Mouse (Mus musculus): ENCODE data around the gene Snx29. TPM values are rescaled to one million over a fixed set of nuclear protein-coding genes. Genes with fewer than 3 reads are reported as not detected.

Snx29 gene
- polyA plus RNA-seq, 1 experiment from 2014 or later = 10.0 TPM

- no peak for TF ChIP-seq EP300 (IDR thresholded peaks at IDR 0.05)
- no peak for TF ChIP-seq CTCF (IDR thresholded peaks at IDR 0.05)
- no peaks in the 10 kb centered on the region for H3K36me3 ChIP-seq (ENCODE audit: insufficient read depth, low read length)
- no peak overlapping the region for H3K27ac ChIP-seq (ENCODE audit: low read length)
- no peak overlapping the region for H3K4me3 ChIP-seq (ENCODE audit: low read depth, low read length)
- no peaks in the 10 kb centered on the region for H3K4me1 ChIP-seq (ENCODE audit: insufficient read depth, low read depth, low read length)
- H3K9ac ChIP-seq (replicated peaks; ENCODE audit: low read depth) = no peak overlapping the region
- ATAC-seq (no peak), DNase-seq (ENCODE audit: low spot score) (no peak)
- H3K4me2 ChIP-seq (replicated peaks; ENCODE audit: low read depth, low read length) = no peak overlapping the region
- no peaks in the 10 kb centered on the region for H3K27me3 ChIP-seq (replicated peaks; ENCODE audit: insufficient read depth, low read length)
- no peaks in the 10 kb centered on the region for H3K9me3 ChIP-seq (ENCODE audit: low read length)
Observed at GRCm38 (mm10) chr16:11386221-11386620, 63.5 kb downstream of the Snx29 start.

DNA sequence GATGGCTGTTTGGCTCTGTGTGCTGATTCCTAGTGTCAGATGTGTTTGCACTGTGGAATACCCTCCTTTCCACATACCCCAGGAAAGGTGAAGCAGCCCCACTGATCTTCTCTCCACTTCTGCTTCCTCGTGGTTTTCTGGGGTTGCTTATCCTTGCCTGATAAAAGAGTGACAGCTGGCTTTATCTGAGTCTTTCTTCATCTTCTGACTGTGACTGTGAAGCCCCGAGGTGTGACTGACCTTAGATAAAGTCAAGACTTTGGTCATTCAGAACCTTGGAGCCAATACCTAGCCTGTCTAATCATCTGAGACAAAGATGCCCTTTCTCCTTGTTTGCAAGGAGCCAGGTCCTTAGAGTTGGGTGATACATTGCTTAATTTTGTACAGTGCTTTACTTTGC, 65.4 kb downstream of the Snx29 start:
- no peak for ATAC-seq

GRCm38 (mm10) chr16:11389324-11389723, 66.6 kb downstream of the Snx29 start:
- WGBS = 20% methylated on average over 2 of the region's 2 CpGs
- no peak for DNase-seq (ENCODE audit: low spot score)
- H3K4me3 ChIP-seq (ENCODE audit: low read depth, low read length) = no peak overlapping the region
- H3K9ac ChIP-seq (replicated peaks; ENCODE audit: low read depth) = no peak overlapping the region
- no peak for ATAC-seq
- no peaks in the 10 kb centered on the region for H3K4me1 ChIP-seq (ENCODE audit: insufficient read depth, low read depth, low read length)
- TF ChIP-seq EP300 (IDR thresholded peaks at IDR 0.05) (no peak), CTCF (IDR thresholded peaks at IDR 0.05) (no peak)
- H3K4me2 ChIP-seq (replicated peaks; ENCODE audit: low read depth, low read length) = no peak overlapping the region
- no peaks in the 10 kb centered on the region for H3K36me3 ChIP-seq (ENCODE audit: insufficient read depth, low read length)
- H3K27me3 ChIP-seq (replicated peaks; ENCODE audit: insufficient read depth, low read length) = no peaks in the 10 kb centered on the region
- H3K27ac ChIP-seq (ENCODE audit: low read length) = no peak overlapping the region
- H3K9me3 ChIP-seq (ENCODE audit: low read length) = no peaks in the 10 kb centered on the region

More for the DNA sequence above, 65.4 kb downstream of the Snx29 start:
- no peak overlapping the region for H3K9ac ChIP-seq (replicated peaks; ENCODE audit: low read depth)
- no peak overlapping the region for H3K27ac ChIP-seq (ENCODE audit: low read length)
- H3K4me1 ChIP-seq (ENCODE audit: insufficient read depth, low read depth, low read length) = no peaks in the 10 kb centered on the region
- H3K27me3 ChIP-seq (replicated peaks; ENCODE audit: insufficient read depth, low read length) = no peaks in the 10 kb centered on the region
- TF ChIP-seq EP300 (IDR thresholded peaks at IDR 0.05) (no peak), CTCF (IDR thresholded peaks at IDR 0.05) (no peak)
- WGBS = 18% methylated on average over 2 of the region's 2 CpGs
- H3K36me3 ChIP-seq (ENCODE audit: insufficient read depth, low read length) = no peaks in the 10 kb centered on the region
- no peak overlapping the region for H3K4me3 ChIP-seq (ENCODE audit: low read depth, low read length)
- no peaks in the 10 kb centered on the region for H3K9me3 ChIP-seq (ENCODE audit: low read length)
- DNase-seq (ENCODE audit: low spot score) = no peak
- no peak overlapping the region for H3K4me2 ChIP-seq (replicated peaks; ENCODE audit: low read depth, low read length)

GRCm38 (mm10) chr16:11396570-11396969, 73.9 kb downstream of the Snx29 start:
- ATAC-seq = no peak
- WGBS = 61% methylated on average over 2 of the region's 2 CpGs

GRCm38 (mm10) chr16:11399386-11399785, 76.7 kb downstream of the Snx29 start:
- no peaks in the 10 kb centered on the region for H3K9me3 ChIP-seq (ENCODE audit: low read length)
- 84% methylated on average over 4 of the region's 4 CpGs for WGBS
- peaks cover 13% of the 10 kb centered on the region; the same call in 1 of the 2 replicates for H3K36me3 ChIP-seq (ENCODE audit: insufficient read depth, low read length)
- H3K4me2 ChIP-seq (replicated peaks; ENCODE audit: low read depth, low read length) = no peak overlapping the region
- no peaks in the 10 kb centered on the region for H3K4me1 ChIP-seq (ENCODE audit: insufficient read depth, low read depth, low read length)
- H3K27me3 ChIP-seq (replicated peaks; ENCODE audit: insufficient read depth, low read length) = no peaks in the 10 kb centered on the region
- no peak overlapping the region for H3K4me3 ChIP-seq (ENCODE audit: low read depth, low read length)
- ATAC-seq (no peak), DNase-seq (ENCODE audit: low spot score) (no peak)
- no peak overlapping the region for H3K27ac ChIP-seq (ENCODE audit: low read length)
- TF ChIP-seq EP300 (IDR thresholded peaks at IDR 0.05) (no peak), CTCF (IDR thresholded peaks at IDR 0.05) (no peak)
- H3K9ac ChIP-seq (replicated peaks; ENCODE audit: low read depth) = no peak overlapping the region

More at GRCm38 (mm10) chr16:11396570-11396969, 73.9 kb downstream of the Snx29 start:
- Histone ChIP-seq H3K36me3 (ENCODE audit: insufficient read depth, low read length) (0 out of 2 replicates have a peak, but pooled peaks cover 5% of the 10 kb centered on the region), H3K4me1 (ENCODE audit: insufficient read depth, low read depth, low read length) (no peaks in the 10 kb centered on the region), H3K27me3 (replicated peaks; ENCODE audit: insufficient read depth, low read length) (no peaks in the 10 kb centered on the region), H3K9me3 (ENCODE audit: low read length) (no peaks in the 10 kb centered on the region), H3K4me3 (ENCODE audit: low read depth, low read length) (no peak overlapping the region), H3K27ac (ENCODE audit: low read length) (no peak overlapping the region), H3K9ac (replicated peaks; ENCODE audit: low read depth) (no peak overlapping the region), H3K4me2 (replicated peaks; ENCODE audit: low read depth, low read length) (no peak overlapping the region)
- DNase-seq (ENCODE audit: low spot score) = no peak
- TF ChIP-seq CTCF (IDR thresholded peaks at IDR 0.05) = 0 out of 2 replicates have a peak, but pooled peaks have one; percentile 14
- TF ChIP-seq EP300 (IDR thresholded peaks at IDR 0.05) = no peak

GRCm38 (mm10) chr16:11399845-11400565, 77.3 kb downstream of the Snx29 start:
- Histone ChIP-seq H3K27ac (ENCODE audit: low read length) (no peak overlapping the region), H3K9me3 (ENCODE audit: low read length) (no peaks in the 10 kb centered on the region), H3K4me1 (ENCODE audit: insufficient read depth, low read depth, low read length) (no peaks in the 10 kb centered on the region), H3K36me3 (ENCODE audit: insufficient read depth, low read length) (peaks cover 13% of the 10 kb centered on the region; the same call in 1 of the 2 replicates), H3K4me2 (replicated peaks; ENCODE audit: low read depth, low read length) (no peak overlapping the region), H3K4me3 (ENCODE audit: low read depth, low read length) (no peak overlapping the region), H3K27me3 (replicated peaks; ENCODE audit: insufficient read depth, low read length) (no peaks in the 10 kb centered on the region), H3K9ac (replicated peaks; ENCODE audit: low read depth) (no peak overlapping the region)
- WGBS = 93% methylated on average over 6 of the region's 6 CpGs
- DNase-seq (ENCODE audit: low spot score) = no peak
- TF ChIP-seq CTCF (IDR thresholded peaks at IDR 0.05) (no peak), EP300 (IDR thresholded peaks at IDR 0.05) (no peak)
- ATAC-seq = no peak
